Mouse (Mus musculus) midbrain, embryonic 15.5 days (tissue): ENCODE measurements at regions not wholly inside any gene's neighbourhood (a gene's known extent, or its start where the extent isn't known, plus 50 kb on each side); places are given as distances from the start of the nearest gene placed in this dataset.
"Not testable (repeated sequence)": the region's sequence is repeated elsewhere in the genome, so short reads cannot be mapped to it uniquely, and the experiment has no call there.

ENCODE experiments used
- ATAC-seq: fragments of 200-750 bp; cut with Nextera tagmentation; replicated peaks from 2 replicates; pipeline ENCODE4 v1.8.0; 2017; ENCODE audit warnings: moderate TSS enrichment
- H3K27ac ChIP-seq: fragments of 300-500 bp; sonication (generic); 2 replicates; pipeline ENCODE4 v1.5.1; 2015; ENCODE audit warnings: mild to moderate bottlenecking, inconsistent platforms
- H3K27me3 ChIP-seq: fragments of 300-500 bp; sonication (generic); replicated peaks from 2 replicates; pipeline ENCODE4 v1.6.1; 2015; ENCODE audit warnings: inconsistent platforms
- H3K36me3 ChIP-seq: fragments of 300-500 bp; sonication (generic); replicated peaks from 2 replicates; pipeline ENCODE4 v1.6.1; 2015; ENCODE audit warnings: inconsistent platforms
- H3K4me1 ChIP-seq: fragments of 300-500 bp; sonication (generic); 2 replicates; pipeline ENCODE4 v1.6.1; 2015; ENCODE audit warnings: inconsistent platforms
- H3K4me2 ChIP-seq: fragments of 300-500 bp; sonication (generic); 2 replicates; pipeline ENCODE4 v1.6.1; 2015; ENCODE audit warnings: inconsistent platforms, mild to moderate bottlenecking, moderate library complexity
- H3K4me3 ChIP-seq: fragments of 300-500 bp; sonication (generic); 2 replicates; pipeline ENCODE4 v1.5.1; 2015; ENCODE audit warnings: mild to moderate bottlenecking, inconsistent platforms
- H3K9ac ChIP-seq: fragments of 300-500 bp; sonication (generic); 2 replicates; pipeline ENCODE4 v1.6.1; 2015; ENCODE audit warnings: mild to moderate bottlenecking, inconsistent platforms
- H3K9me3 ChIP-seq: fragments of 300-500 bp; sonication (generic); 2 replicates; pipeline ENCODE4 v1.6.1; 2016; ENCODE audit warnings: inconsistent platforms
- WGBS: fragments of 180-500 bp; shearing (Covaris S2); methylation state at CpG from one replicate; pipeline ENCODE4 v1.1.7; 2015; ENCODE audit warnings: mixed read lengths; 5-methylcytosine and 5-hydroxymethylcytosine counted together

DNA sequence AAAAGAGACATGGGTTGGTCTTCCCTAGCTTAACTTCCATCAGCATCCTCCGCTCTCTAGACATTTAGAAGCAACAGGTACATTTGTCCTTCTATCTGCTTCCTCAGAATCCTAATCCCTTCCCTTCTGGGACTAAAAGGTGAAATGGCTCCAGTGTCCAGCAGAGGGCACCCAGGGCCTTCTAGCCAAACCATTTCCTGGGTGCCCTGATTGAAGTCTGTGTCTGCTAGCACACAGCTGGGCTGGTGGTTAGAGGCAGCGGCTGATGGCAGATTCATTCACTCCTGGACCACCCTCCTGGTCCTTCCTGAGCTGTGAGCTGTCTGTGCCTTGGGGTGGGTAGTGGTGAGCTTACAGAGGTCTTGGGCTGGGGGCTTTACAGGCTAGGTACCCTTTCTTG lies 76.5 kb upstream of the Col13a1 start:
- H3K27ac ChIP-seq: no peak overlapping the region
- peak; percentile 73 for ATAC-seq
- H3K9me3 ChIP-seq: no peaks in the 10 kb centered on the region
- H3K4me2 ChIP-seq: no peak overlapping the region
- H3K4me1 ChIP-seq: 0 out of 2 replicates have a peak, but pooled peaks cover 7% of the 10 kb centered on the region
- H3K4me3 ChIP-seq: no peak overlapping the region
- 54% methylated on average over 2 of the region's 2 CpGs for WGBS
- H3K36me3 ChIP-seq: no peaks in the 10 kb centered on the region
- no peaks in the 10 kb centered on the region for H3K27me3 ChIP-seq
- no peak overlapping the region for H3K9ac ChIP-seq

DNA sequence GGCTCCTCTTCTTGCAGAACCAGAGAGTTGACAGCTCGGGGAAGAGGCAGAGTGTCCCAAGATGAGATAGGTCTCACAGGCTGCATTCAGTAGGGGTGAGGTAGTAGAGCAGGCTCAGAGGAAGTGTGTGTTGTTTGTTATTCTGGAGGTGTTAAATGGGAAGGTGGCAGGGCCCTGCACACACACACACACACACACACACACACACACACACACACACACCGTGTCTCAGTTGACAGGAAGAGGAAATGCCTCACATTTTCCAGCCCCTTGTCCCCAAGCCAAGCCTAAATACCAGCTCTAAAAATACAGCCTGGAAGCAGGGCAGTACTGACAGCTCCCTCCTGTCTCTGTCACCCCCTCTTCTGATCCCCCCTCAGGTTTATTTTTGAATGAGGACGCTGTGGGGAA lies 70.9 kb upstream of the Col13a1 start:
- no peak for ATAC-seq
- 47% methylated on average over 2 of the region's 3 CpGs for WGBS
- Histone ChIP-seq H3K9ac (no peak overlapping the region), H3K4me1 (no peaks in the 10 kb centered on the region), H3K4me3 (no peak overlapping the region), H3K27ac (no peak overlapping the region), H3K9me3 (no peaks in the 10 kb centered on the region), H3K36me3 (no peaks in the 10 kb centered on the region), H3K4me2 (no peak overlapping the region), H3K27me3 (no peaks in the 10 kb centered on the region)

DNA sequence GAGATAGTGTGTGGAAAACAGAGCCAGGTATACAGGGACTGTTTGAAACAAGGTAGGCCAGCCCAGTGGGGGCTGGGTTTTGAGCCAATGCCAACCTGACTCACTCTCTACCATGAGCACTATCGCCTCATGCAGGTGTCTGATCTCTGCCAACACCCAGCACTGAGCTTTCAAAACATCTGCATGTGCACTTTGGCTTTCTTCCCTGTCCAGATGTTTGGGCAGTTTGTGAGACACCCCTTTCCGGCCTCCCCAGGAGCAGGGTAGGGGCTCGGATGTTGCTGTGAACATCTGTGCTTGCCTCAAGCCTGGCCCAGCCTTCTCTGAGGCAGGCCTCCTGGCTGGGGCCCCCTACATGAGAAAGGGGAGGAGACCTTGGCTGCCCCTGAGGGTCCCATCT lies 65.5 kb upstream of the Col13a1 start:
- 81% methylated on average over 3 of the region's 3 CpGs for WGBS
- H3K27ac ChIP-seq: no peak overlapping the region
- no peaks in the 10 kb centered on the region for H3K9me3 ChIP-seq
- H3K27me3 ChIP-seq: no peaks in the 10 kb centered on the region
- H3K4me2 ChIP-seq: no peak overlapping the region
- H3K9ac ChIP-seq: no peak overlapping the region
- H3K4me3 ChIP-seq: no peak overlapping the region
- ATAC-seq: no peak
- no peaks in the 10 kb centered on the region for H3K4me1 ChIP-seq
- H3K36me3 ChIP-seq: no peaks in the 10 kb centered on the region

DNA sequence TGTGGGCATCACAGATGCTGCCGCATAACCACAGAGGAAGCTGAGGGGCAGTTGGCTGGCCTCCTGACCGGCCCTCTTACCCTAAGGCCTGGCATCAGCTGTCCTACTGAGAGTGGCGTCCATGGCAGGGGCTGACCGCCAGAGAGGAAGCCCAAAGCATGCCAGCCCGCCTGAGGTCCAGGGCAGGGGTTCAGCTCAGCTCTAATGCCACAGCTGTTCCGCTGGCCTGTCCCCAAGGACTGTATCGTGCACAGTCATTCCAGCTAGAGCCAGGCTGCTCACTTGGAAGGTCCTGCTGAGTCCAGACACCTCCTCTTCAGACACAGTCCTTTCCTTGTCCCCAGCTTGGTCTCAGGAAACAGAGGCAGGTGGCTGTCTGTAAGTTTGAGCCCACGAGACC lies 61.0 kb upstream of the Col13a1 start:
- Histone ChIP-seq H3K27ac (no peak overlapping the region), H3K4me1 (no peaks in the 10 kb centered on the region), H3K27me3 (no peaks in the 10 kb centered on the region), H3K4me2 (no peak overlapping the region), H3K9me3 (no peaks in the 10 kb centered on the region), H3K9ac (no peak overlapping the region), H3K36me3 (no peaks in the 10 kb centered on the region), H3K4me3 (no peak overlapping the region)
- 93% methylated on average over 8 of the region's 8 CpGs for WGBS
- ATAC-seq: no peak

DNA sequence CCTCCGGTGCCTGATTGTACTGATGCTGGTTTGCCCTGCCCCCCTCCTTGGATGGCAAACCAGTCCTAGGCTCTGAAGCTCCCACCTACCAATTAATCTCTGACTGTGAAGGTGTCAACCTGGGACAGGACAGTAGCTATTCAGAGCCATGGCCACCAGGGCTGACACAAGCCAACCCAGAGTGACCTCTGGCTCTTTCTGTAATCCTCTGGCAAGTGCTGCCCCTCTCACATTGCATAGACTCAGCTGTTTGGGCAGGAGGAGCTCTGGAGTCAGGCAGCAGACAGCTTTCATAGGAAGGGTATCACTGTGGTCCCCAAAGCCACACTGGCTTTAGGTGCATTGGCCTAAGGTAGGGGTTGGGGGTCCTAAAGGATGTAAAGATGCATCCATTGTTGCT lies 59.7 kb upstream of the Col13a1 start:
- no peak for ATAC-seq
- no peaks in the 10 kb centered on the region for H3K4me1 ChIP-seq
- H3K4me2 ChIP-seq: no peak overlapping the region
- H3K27me3 ChIP-seq: no peaks in the 10 kb centered on the region
- no peaks in the 10 kb centered on the region for H3K36me3 ChIP-seq
- WGBS: 95% methylated on average over 1 of the region's 1 CpGs
- no peak overlapping the region for H3K4me3 ChIP-seq
- no peaks in the 10 kb centered on the region for H3K9me3 ChIP-seq
- H3K27ac ChIP-seq: no peak overlapping the region
- no peak overlapping the region for H3K9ac ChIP-seq

DNA sequence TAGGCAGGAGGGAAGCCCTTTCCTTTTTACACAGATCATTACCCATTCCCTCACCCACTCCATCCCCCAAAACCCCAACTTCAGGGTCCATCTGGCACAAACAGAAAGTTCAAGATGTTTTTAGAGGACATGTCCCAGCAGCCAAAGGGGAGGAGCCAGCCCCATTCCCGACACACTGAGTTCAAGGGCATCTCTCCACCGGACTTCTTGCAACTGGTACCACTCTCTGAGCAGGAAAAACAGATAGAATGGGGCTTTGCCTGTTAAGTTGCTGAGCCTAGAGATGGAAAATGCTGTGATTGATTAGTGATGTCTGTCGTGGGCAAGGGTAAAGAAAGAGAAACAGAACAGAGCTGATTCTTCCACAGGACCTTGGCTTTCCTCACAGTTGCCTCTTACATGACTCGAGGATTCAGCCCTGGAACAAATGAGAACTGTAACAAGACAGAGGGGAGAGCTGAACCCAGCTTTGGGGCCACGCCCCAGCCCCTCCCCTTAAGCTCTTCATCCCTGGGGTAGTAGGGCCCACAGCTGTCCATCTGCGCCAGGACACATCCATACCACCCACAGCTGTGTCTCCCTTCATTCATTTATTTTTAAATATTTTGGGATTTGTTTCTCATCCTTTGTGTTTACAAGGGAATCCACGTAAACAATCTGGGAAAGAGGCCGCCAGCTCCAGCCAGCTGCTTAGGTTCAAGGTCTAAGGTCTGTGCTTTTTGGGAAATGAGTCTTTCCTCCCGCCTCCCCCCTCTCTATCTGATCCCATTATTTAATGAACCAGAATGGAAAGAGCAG lies 58.7 kb upstream of the Col13a1 start:
- no peak for ATAC-seq
- Histone ChIP-seq H3K9ac (no peak overlapping the region), H3K4me2 (no peak overlapping the region)

DNA sequence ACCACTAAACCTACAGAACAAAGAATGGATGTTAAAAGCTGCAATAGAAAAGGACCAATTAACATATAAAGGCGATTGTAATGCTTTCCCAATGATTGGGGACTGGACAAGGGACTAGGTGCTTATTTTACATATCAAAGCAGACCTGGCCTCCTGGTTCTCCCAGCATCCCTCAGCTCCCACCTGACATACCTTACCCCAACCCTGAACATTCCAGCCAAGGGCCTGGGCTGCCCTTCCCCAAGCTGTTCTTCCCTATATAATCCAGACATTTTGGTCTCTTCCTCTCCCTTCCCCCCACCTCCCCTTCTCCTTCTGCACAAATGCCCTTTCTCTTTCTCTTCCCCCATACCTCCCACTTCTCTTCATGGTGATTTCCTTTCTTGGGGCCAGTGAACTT lies 57.9 kb upstream of the Col13a1 start:
- Histone ChIP-seq H3K27me3 (no peaks in the 10 kb centered on the region), H3K4me3 (no peak overlapping the region), H3K9me3 (no peaks in the 10 kb centered on the region), H3K4me2 (no peak overlapping the region), H3K36me3 (no peaks in the 10 kb centered on the region), H3K4me1 (no peaks in the 10 kb centered on the region), H3K27ac (no peak overlapping the region), H3K9ac (no peak overlapping the region)
- WGBS: 29% methylated on average over 1 of the region's 1 CpGs
- ATAC-seq: no peak

More for the DNA sequence above, 58.7 kb upstream of the Col13a1 start:
- Histone ChIP-seq H3K4me3 (no peak overlapping the region), H3K27me3 (no peaks in the 10 kb centered on the region), H3K27ac (no peak overlapping the region), H3K36me3 (no peaks in the 10 kb centered on the region), H3K9me3 (no peaks in the 10 kb centered on the region), H3K4me1 (no peaks in the 10 kb centered on the region)
- 74% methylated on average over 9 of the region's 9 CpGs for WGBS

DNA sequence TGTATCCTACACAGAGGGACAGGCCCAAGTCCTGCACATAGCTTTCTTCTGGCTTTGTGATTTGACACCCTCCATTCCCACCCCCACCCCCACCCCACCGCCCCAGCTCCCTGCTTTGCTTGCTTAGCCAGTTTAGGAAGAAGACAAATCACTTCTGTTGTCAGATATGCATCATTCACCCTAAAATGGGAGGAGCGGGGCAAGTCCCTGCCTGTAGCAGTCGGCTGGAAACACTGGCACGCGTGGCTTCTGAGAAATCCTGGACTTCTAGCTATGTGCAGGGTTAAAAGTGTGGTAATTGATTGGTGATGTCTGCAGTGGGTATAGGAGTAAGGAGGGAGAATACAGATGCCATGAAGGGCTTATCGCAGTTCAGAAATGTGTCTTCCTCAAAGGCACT lies 55.4 kb upstream of the Col13a1 start:
- no peaks in the 10 kb centered on the region for H3K4me1 ChIP-seq
- no peak for ATAC-seq

DNA sequence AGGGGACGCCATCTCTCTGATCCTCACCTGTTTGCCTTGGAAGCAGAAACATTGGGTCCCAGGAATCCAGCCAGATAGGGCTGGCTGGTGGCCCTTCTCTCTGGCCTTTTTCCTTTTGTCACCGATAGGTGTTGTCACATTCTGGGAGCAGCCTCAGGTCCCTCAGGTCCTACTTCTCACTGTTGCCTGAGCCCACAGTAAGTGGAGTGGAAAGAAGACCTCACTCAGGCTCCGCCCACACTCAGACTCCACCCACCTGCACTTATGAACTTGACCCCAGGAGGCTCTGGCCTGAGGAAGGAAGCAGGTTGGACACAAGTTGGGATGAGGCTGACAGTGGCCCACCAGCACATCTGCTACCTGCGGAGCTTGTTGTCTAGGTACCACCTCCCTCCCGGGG lies 54.8 kb upstream of the Col13a1 start:
- H3K27me3 ChIP-seq: no peaks in the 10 kb centered on the region
- H3K4me1 ChIP-seq: no peaks in the 10 kb centered on the region
- ATAC-seq: no peak
- 84% methylated on average over 5 of the region's 5 CpGs for WGBS
- H3K9me3 ChIP-seq: no peaks in the 10 kb centered on the region
- H3K36me3 ChIP-seq: no peaks in the 10 kb centered on the region
- no peak overlapping the region for H3K4me2 ChIP-seq
- no peak overlapping the region for H3K9ac ChIP-seq
- no peak overlapping the region for H3K4me3 ChIP-seq
- no peak overlapping the region for H3K27ac ChIP-seq

More for the DNA sequence above, 55.4 kb upstream of the Col13a1 start:
- 90% methylated on average over 6 of the region's 6 CpGs for WGBS
- Histone ChIP-seq H3K27ac (no peak overlapping the region), H3K9ac (no peak overlapping the region), H3K4me3 (no peak overlapping the region), H3K27me3 (no peaks in the 10 kb centered on the region), H3K4me2 (no peak overlapping the region), H3K36me3 (no peaks in the 10 kb centered on the region), H3K9me3 (no peaks in the 10 kb centered on the region)

DNA sequence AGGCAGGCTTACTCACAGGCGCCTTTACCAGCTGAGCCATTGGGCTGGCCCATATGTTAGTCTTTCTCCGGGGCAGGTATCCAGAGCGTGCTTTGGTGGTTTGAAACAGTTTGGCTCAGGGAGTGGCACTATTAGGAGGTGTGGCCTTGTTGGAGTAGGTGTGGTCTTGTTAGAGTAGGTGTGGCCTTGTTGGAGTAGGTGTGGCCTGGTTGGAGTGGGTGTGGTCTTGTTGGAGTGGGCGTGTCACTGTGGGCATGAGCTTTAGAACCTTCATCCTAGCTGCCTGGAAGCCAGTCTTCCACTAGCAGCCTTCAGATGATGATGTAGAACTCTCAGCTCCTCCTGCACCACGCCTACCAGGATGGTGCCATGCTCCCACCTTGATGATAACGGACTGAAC lies 53.1 kb upstream of the Col13a1 start:
- H3K27ac ChIP-seq, H3K9ac ChIP-seq, H3K9me3 ChIP-seq, H3K4me1 ChIP-seq, H3K4me3 ChIP-seq, H3K4me2 ChIP-seq, H3K27me3 ChIP-seq, H3K36me3 ChIP-seq, ATAC-seq: not testable (repeated sequence)
- 91% methylated on average over 6 of the region's 6 CpGs for WGBS

DNA sequence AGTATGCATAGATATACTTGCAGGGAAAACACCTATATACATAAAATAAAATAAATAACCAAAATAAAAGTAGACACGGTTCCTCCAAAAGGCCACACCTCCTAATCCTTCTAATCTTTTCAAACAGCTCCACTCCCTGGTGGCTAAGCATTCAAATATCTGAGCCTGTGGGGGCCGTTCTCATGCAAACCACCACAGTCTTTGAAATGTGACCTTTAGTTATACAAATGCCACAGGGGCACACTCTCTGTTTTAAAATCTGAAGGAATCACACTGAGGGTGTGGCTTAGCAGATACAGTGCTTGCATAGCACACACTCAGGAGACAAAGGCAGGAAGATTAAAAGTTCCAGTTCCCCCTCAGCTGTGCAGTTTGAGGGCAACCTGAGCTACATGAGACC lies 50.4 kb upstream of the Col13a1 start:
- H3K4me2 ChIP-seq: no peak overlapping the region
- no peak for ATAC-seq
- no peaks in the 10 kb centered on the region for H3K36me3 ChIP-seq
- H3K9ac ChIP-seq: no peak overlapping the region
- 85% methylated on average over 2 of the region's 2 CpGs for WGBS
- no peak overlapping the region for H3K4me3 ChIP-seq
- no peaks in the 10 kb centered on the region for H3K27me3 ChIP-seq
- H3K27ac ChIP-seq: no peak overlapping the region
- no peaks in the 10 kb centered on the region for H3K9me3 ChIP-seq
- H3K4me1 ChIP-seq: no peaks in the 10 kb centered on the region
